Mouse (Mus musculus) intestine, postnatal 0 days (tissue): ENCODE data around the gene Cdc6. TPM values are rescaled to one million over a fixed set of nuclear protein-coding genes. Genes with fewer than 3 reads are reported as not detected.

ENCODE experiments used
- ATAC-seq: fragments of 200-750 bp; cut with Nextera tagmentation; 2 replicates; pipeline ENCODE4 v1.8.0; 2017; ENCODE audit warnings: mild to moderate bottlenecking, moderate TSS enrichment, moderate library complexity
- H3K27ac ChIP-seq: fragments of 300-500 bp; sonication (generic); 2 replicates; pipeline ENCODE4 v1.5.1; 2014; ENCODE audit warnings: mild to moderate bottlenecking, low read depth, low read length, moderate library complexity
- H3K27me3 ChIP-seq: fragments of 300-500 bp; sonication (generic); replicated peaks from 2 replicates; pipeline ENCODE4 v1.6.1; 2014; ENCODE audit warnings: low read length, mixed read lengths; ENCODE audit not compliant: control insufficient read depth, insufficient read depth
- H3K36me3 ChIP-seq: fragments of 300-500 bp; sonication (generic); 2 replicates; pipeline ENCODE4 v1.6.1; 2014; ENCODE audit warnings: mild to moderate bottlenecking, moderate library complexity; ENCODE audit not compliant: control insufficient read depth, insufficient read depth
- H3K4me1 ChIP-seq: fragments of 300-500 bp; sonication (generic); replicated peaks from 2 replicates; pipeline ENCODE4 v1.6.1; 2014; ENCODE audit warnings: antibody characterized with exemption, low read length, mixed read lengths; ENCODE audit not compliant: control insufficient read depth, insufficient read depth
- H3K4me2 ChIP-seq: fragments of 300-500 bp; sonication (generic); replicated peaks from 2 replicates; pipeline ENCODE4 v1.6.1; 2014; ENCODE audit warnings: low read depth, mild to moderate bottlenecking, moderate library complexity
- H3K4me3 ChIP-seq: fragments of 300-500 bp; sonication (generic); 2 replicates; pipeline ENCODE4 v1.5.1; 2014; ENCODE audit warnings: low read depth, low read length
- H3K9ac ChIP-seq: fragments of 300-500 bp; sonication (generic); 2 replicates; pipeline ENCODE4 v1.6.1; 2014; ENCODE audit warnings: mild to moderate bottlenecking, low read depth, low read length
- H3K9me3 ChIP-seq: fragments of 300-500 bp; sonication (generic); 2 replicates; pipeline ENCODE4 v1.6.1; 2016; ENCODE audit warnings: mixed run types; ENCODE audit not compliant: control insufficient read depth
- CTCF ChIP-seq: sonication (generic); IDR thresholded peaks from 2 replicates; pipeline ENCODE4 v1.5.1; 2016; ENCODE audit warnings: low read depth, mild to moderate bottlenecking, control low read depth, antibody characterized with exemption, moderate library complexity
- WGBS: fragments of 180-500 bp; shearing (Covaris S2); extraction: QIAGEN DNeasy Blood & Tissue Kit; methylation state at CpG from one replicate; pipeline ENCODE4 v1.1.7; 2014; 5-methylcytosine and 5-hydroxymethylcytosine counted together
- polyA plus RNA-seq: library from polyadenylated mRNA; unstranded; fragments of >200 nt; fragmentation: Nextera tagmentation; extraction: Ambion mirVana; gene quantifications from 2 replicates; pipeline ENCODE4 v1.2.1, GENCODE M21; 2015

The Cdc6 gene
- polyA plus RNA-seq, 1 experiment from 2014 or later = 4.5 TPM

DNA sequence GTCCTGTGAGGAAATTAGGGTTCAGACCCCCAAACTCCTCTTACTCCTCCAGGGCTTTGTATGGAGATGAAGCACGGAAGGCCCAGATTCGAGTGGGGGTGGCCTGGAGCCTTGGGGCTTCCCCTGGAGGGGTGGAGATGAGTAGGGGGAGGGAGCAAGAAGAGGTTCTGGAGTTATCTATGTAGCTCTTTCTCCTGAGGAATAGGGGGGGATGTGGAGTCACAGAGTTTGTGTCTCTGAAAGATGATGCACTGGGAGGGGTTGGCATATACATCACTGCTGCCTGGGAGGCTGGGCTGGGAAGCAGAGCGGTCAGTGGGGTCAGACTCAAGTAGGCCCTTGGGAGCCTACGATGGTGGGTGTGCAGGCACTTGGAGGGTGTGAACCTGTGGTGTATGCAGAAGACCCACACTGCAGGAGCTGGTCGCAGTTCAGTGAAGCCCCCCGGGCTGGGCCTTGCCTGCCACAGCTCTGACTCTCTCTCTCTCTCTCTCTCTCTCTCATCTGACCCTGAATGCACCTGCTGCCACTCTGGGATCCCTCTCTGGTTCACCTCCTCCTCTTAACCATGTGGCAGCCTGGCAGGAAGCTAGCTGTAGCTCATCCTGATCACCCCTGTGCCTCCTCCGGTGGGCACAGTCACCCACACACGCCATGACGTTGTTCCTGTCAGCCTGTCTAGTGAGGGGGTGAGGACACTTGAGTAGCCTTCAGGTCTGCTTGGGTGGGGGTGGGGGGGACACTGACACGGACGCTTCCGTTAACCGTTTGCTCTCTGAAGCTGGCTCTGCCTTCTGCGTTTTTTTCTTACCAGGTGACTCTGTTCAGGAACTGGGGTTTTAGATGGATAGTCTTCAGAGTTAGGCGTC is 31.7 kb downstream of the Cdc6 start:
- peaks cover 27% of the 10 kb centered on the region for H3K4me1 ChIP-seq
- no peaks in the 10 kb centered on the region for H3K36me3 ChIP-seq
- TF ChIP-seq CTCF = no peak
- 49% methylated on average over 15 of the region's 15 CpGs for WGBS
- H3K9ac ChIP-seq = 0 out of 2 replicates have a peak overlapping the region, but pooled peaks have one; percentile 80
- no peak for ATAC-seq
- H3K27ac ChIP-seq = no peak overlapping the region
- H3K4me3 ChIP-seq = peak overlapping the region; percentile 75
- peak overlapping the region; percentile 96 for H3K4me2 ChIP-seq
- H3K9me3 ChIP-seq = no peaks in the 10 kb centered on the region
- no peaks in the 10 kb centered on the region for H3K27me3 ChIP-seq

DNA sequence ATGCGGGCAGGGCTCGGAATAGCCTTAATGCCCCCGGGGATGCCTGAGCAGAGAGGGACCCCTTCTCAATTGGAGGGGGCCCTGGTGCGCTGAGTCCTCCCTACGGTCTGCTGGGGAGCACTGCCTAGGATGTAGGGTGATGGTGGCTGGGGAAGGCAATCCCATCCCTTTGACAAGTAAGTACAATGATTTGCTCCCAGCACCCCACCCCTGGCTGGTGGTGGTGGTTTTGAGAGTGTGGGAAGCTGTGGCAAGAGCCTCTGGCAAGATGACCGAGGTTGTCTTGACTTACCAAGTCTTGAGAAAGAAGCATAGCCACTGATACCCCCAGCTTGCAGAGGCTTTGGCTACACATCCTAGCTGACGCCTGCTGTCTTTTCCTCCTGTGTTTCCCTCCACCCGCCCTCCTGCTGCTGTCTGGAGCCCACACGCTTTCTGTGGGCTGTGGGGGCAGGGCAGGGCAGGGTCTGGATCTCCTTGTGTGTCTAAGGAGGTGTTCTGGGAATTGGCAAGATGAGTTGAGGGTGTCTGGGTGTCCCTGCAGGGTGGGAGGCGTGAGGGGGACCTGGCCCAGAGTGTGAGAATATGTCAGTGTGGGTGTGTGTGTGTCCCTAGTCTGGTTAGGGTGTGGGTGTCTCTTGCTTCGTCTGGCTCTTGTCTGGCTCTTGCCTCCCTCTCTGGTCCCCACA is 32.5 kb downstream of the Cdc6 start:
- Histone ChIP-seq H3K27me3 (no peaks in the 10 kb centered on the region), H3K36me3 (no peaks in the 10 kb centered on the region), H3K4me1 (peaks cover 28% of the 10 kb centered on the region), H3K4me3 (peak overlapping the region; percentile 11; the same call in 1 of the 2 replicates), H3K27ac (peak overlapping the region; percentile 35; the same call in 1 of the 2 replicates), H3K9me3 (no peaks in the 10 kb centered on the region), H3K4me2 (peak overlapping the region; percentile 96), H3K9ac (no peak overlapping the region)
- WGBS = 58% methylated on average over 11 of the region's 11 CpGs
- no peak for TF ChIP-seq CTCF
- no peak for ATAC-seq

- H3K4me2 ChIP-seq = peak overlapping the region; percentile 96
- ATAC-seq = no peak
- H3K27ac ChIP-seq = peak overlapping the region; percentile 89; the same call in 1 of the 2 replicates
- no peaks in the 10 kb centered on the region for H3K27me3 ChIP-seq
- no peaks in the 10 kb centered on the region for H3K36me3 ChIP-seq
- peak overlapping the region; percentile 30; the same call in 1 of the 2 replicates for H3K4me3 ChIP-seq
- WGBS = 50% methylated on average over 3 of the region's 3 CpGs
- TF ChIP-seq CTCF = no peak
- H3K4me1 ChIP-seq = peaks cover 30% of the 10 kb centered on the region
- H3K9ac ChIP-seq = peak overlapping the region; percentile 41; the same call in 1 of the 2 replicates
- H3K9me3 ChIP-seq = no peaks in the 10 kb centered on the region
Observed at GRCm38 (mm10) chr11:98940776-98941175, 33.2 kb downstream of the Cdc6 start.

DNA sequence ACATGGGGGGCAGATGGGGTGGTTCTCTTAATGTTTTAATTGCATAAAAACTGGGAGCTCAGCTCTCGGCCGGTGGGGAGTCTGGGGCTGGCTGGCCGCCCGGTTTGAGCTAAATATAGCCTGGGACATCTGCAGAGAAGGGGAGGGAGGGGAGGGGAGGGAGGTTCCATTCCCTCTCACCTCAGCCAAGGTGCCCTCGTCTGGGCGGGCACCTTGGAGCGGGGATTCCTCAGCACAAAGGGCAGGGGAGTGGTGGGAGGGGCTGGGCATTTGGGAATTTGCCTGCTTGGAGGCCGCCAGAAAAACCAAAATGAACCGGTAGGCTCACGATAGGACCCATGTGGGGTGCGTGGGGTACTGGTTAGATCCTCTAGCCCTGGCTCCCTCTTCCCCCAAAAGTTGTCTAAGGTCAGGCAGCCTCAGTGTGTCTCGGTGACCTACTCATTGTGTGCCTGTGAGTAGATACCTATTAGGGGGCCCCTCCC is 33.8 kb downstream of the Cdc6 start:
- no peaks in the 10 kb centered on the region for H3K36me3 ChIP-seq
- peaks cover 33% of the 10 kb centered on the region for H3K4me1 ChIP-seq
- H3K4me3 ChIP-seq = peak overlapping the region; percentile 30
- no peaks in the 10 kb centered on the region for H3K27me3 ChIP-seq
- no peaks in the 10 kb centered on the region for H3K9me3 ChIP-seq
- peak overlapping the region; percentile 89 for H3K27ac ChIP-seq
- peak overlapping the region; percentile 96 for H3K4me2 ChIP-seq
- ATAC-seq = no peak
- TF ChIP-seq CTCF = no peak
- 5% methylated on average over 12 of the region's 12 CpGs for WGBS
- peak overlapping the region; percentile 41 for H3K9ac ChIP-seq

GRCm38 (mm10) chr11:98941826-98942550 is 34.4 kb downstream of the Cdc6 start:
- H3K4me3 ChIP-seq = peak overlapping the region; percentile 30
- TF ChIP-seq CTCF = no peak
- H3K9me3 ChIP-seq = no peaks in the 10 kb centered on the region
- no peaks in the 10 kb centered on the region for H3K27me3 ChIP-seq
- H3K9ac ChIP-seq = peak overlapping the region; percentile 41
- H3K27ac ChIP-seq = peak overlapping the region; percentile 89
- no peaks in the 10 kb centered on the region for H3K36me3 ChIP-seq
- ATAC-seq = peak; percentile 42
- H3K4me1 ChIP-seq = peaks cover 33% of the 10 kb centered on the region
- 15% methylated on average over 15 of the region's 15 CpGs for WGBS
- peak overlapping the region; percentile 96 for H3K4me2 ChIP-seq
